In the genomic region with DNA sequence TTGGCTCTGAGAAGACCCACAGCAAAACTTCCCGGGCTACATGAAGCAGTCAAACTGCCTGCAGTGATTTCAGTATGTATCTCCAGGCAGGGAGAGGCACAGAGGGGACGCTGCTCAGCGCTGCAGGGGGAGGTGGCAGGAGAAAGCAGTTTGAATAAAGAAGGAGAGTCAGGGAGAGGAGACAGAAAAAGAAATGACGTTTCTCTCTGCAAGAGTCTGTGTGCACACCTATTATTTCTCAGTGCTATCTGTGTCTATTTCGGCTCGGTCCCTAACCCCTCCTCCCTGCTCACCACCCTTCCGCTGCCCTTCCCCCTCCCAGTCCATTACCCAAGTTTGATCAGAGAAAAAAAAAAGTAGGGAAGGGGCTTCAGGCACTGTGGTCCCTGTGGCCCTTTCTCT, we compare ENCODE assay signal across 7 mouse cellular contexts.
DNase-seq lines count a peak whose midpoint lies in the region; ATAC-seq and TF ChIP-seq lines count a peak whose summit lies in the region.

No protein-coding gene starts in this region.

- H3K4me1 ChIP-seq in E14TG2a.4 (replicated peaks; ENCODE audit: low read depth, low read length) (peaks cover 24% of the 10 kb centered on the region), ES-E14 (ENCODE audit: control insufficient read depth in 2 of 2, insufficient read depth in 2 of 2, low read length in 2 of 2, poor library complexity in 1 of 2) (peaks cover 0 to 5% of the 10 kb centered on the region in 2 experiments; a peak in 2 of 4 replicates)
- peaks cover 35% of the 10 kb centered on the region for H3K4me1 ChIP-seq in embryonic facial prominence, embryonic 12.5 days
- H3K4me1 ChIP-seq in hindbrain, embryonic 13.5 days (replicated peaks), result peaks cover 37% of the 10 kb centered on the region
- peaks cover 14% of the 10 kb centered on the region for H3K4me1 ChIP-seq in liver, embryonic 15.5 days (replicated peaks)

- no peak for TF ChIP-seq CTCF in E14TG2a.4 (conservative IDR thresholded peaks at IDR 0.05; ENCODE audit: low read length)

- peak; percentile 49; the same call in 1 of the 2 replicates for ATAC-seq in embryonic facial prominence, embryonic 12.5 days (ENCODE audit: insufficient number of reproducible peaks, insufficient read depth, low FRiP score, low TSS enrichment)
- ATAC-seq in hindbrain, embryonic 13.5 days (ENCODE audit: low FRiP score), result peak; percentile 78
- ATAC-seq in liver, embryonic 15.5 days (ENCODE audit: insufficient read depth), result no peak

- in situ Hi-C loops in ES-E14 (cut with MboI; ENCODE audit: low sequenced_read_pairs in 2 of 2, unreplicated experiment in 2 of 2), result no loop called here

- H3K9me3 ChIP-seq in E14TG2a.4 (ENCODE audit: low read length), result no peaks in the 10 kb centered on the region
- no peaks in the 10 kb centered on the region for H3K9me3 ChIP-seq in ES-E14 (ENCODE audit: control insufficient read depth, insufficient read depth, low read depth, low read length)
- no peaks in the 10 kb centered on the region for H3K9me3 ChIP-seq in embryonic facial prominence, embryonic 12.5 days
- H3K9me3 ChIP-seq in hindbrain, embryonic 13.5 days, result no peaks in the 10 kb centered on the region
- H3K9me3 ChIP-seq in liver, embryonic 15.5 days (replicated peaks), result no peaks in the 10 kb centered on the region

- H3K4me3 ChIP-seq in E14TG2a.4 (replicated peaks; ENCODE audit: low read length) (0 out of 2 replicates have a peak overlapping the region, but pooled peaks have one; percentile 20), ES-E14 (ENCODE audit: insufficient read depth in 1 of 2, low read depth in 1 of 2, low read length in 2 of 2, poor library complexity in 1 of 2, severe bottlenecking in 1 of 2) (no peak overlapping the region; a peak in 1 of 4 replicates)
- H3K4me3 ChIP-seq in embryonic facial prominence, embryonic 12.5 days, result peak overlapping the region; percentile 29
- peak overlapping the region; percentile 36 for H3K4me3 ChIP-seq in hindbrain, embryonic 13.5 days
- peak overlapping the region; percentile 39 for H3K4me3 ChIP-seq in liver, embryonic 15.5 days (replicated peaks)

- H3K4me2 ChIP-seq in embryonic facial prominence, embryonic 12.5 days (replicated peaks), result peak overlapping the region; percentile 54
- H3K4me2 ChIP-seq in hindbrain, embryonic 13.5 days, result peak overlapping the region; percentile 59
- peak overlapping the region; percentile 50 for H3K4me2 ChIP-seq in liver, embryonic 15.5 days

- H3K27me3 ChIP-seq in E14TG2a.4 (ENCODE audit: insufficient read depth, low read length), result no peaks in the 10 kb centered on the region
- no peaks in the 10 kb centered on the region for H3K27me3 ChIP-seq in embryonic facial prominence, embryonic 12.5 days
- H3K27me3 ChIP-seq in hindbrain, embryonic 13.5 days, result no peaks in the 10 kb centered on the region
- H3K27me3 ChIP-seq in liver, embryonic 15.5 days, result no peaks in the 10 kb centered on the region

- 3% methylated on average over 7 of the region's 7 CpGs for WGBS in embryonic facial prominence, embryonic 12.5 days
- 5% methylated on average over 7 of the region's 7 CpGs for WGBS in hindbrain, embryonic 13.5 days
- 1% methylated on average over 7 of the region's 7 CpGs for WGBS in liver, embryonic 15.5 days (ENCODE audit: insufficient replicate concordance)

- H3K36me3 ChIP-seq in E14TG2a.4 (ENCODE audit: insufficient read depth, low read length) (no peaks in the 10 kb centered on the region), ES-E14 (ENCODE audit: control insufficient read depth, insufficient read depth, low read length, poor library complexity, severe bottlenecking) (no peaks in the 10 kb centered on the region)
- H3K36me3 ChIP-seq in embryonic facial prominence, embryonic 12.5 days, result no peaks in the 10 kb centered on the region
- no peaks in the 10 kb centered on the region for H3K36me3 ChIP-seq in hindbrain, embryonic 13.5 days
- no peaks in the 10 kb centered on the region for H3K36me3 ChIP-seq in liver, embryonic 15.5 days (replicated peaks)

- no peak overlapping the region for H3K9ac ChIP-seq in ES-E14 (ENCODE audit: insufficient read depth, low read depth, low read length, poor library complexity, severe bottlenecking)
- H3K9ac ChIP-seq in embryonic facial prominence, embryonic 12.5 days, result no peak overlapping the region
- peak overlapping the region; percentile 66 for H3K9ac ChIP-seq in hindbrain, embryonic 13.5 days
- H3K9ac ChIP-seq in liver, embryonic 15.5 days, result no peak overlapping the region

- no peak overlapping the region for H3K27ac ChIP-seq in ES-E14 (ENCODE audit: insufficient read depth, low read depth, low read length, poor library complexity, severe bottlenecking)
- H3K27ac ChIP-seq in embryonic facial prominence, embryonic 12.5 days, result peak overlapping the region; percentile 26; the same call in 1 of the 2 replicates
- H3K27ac ChIP-seq in hindbrain, embryonic 13.5 days, result peak overlapping the region; percentile 91
- H3K27ac ChIP-seq in liver, embryonic 15.5 days (replicated peaks), result no peak overlapping the region

- no peak for DNase-seq in ES-E14 (ENCODE audit: low read depth, low spot score)
- DNase-seq in right cerebral cortex, postnatal 14 days, result peak; percentile 24
- DNase-seq in gastrocnemius, postnatal 25 days, result no peak

TF ChIP-seq in ES-E14, 5 proteins besides CTCF, POLR2A, EP300 and RAD21:
- TF ChIP-seq ZNF384 (IDR thresholded peaks at IDR 0.05; ENCODE audit: low read depth, low read length) (0 out of 2 replicates have a peak, but pooled peaks have one; percentile 34), MAFK (IDR thresholded peaks at IDR 0.05; ENCODE audit: insufficient read depth, low read depth, low read length) (no peak)

Comparison
In these comparisons a context has a peak if more than half of its experiments do, and no peak if none do; other contexts are left out.
1. H3K4me3 ChIP-seq: peak in E14TG2a.4 (single experiment), embryonic facial prominence, embryonic 12.5 days (single experiment), hindbrain, embryonic 13.5 days (single experiment) and liver, embryonic 15.5 days (single experiment); none in ES-E14 (0 of 2).
2. H3K27ac ChIP-seq: peak in embryonic facial prominence, embryonic 12.5 days (single experiment) and hindbrain, embryonic 13.5 days (single experiment); none in ES-E14 (single experiment) and liver, embryonic 15.5 days (single experiment).
3. Peak in every context shown above with its lines, with median percentiles within 50 percentile points of each other: H3K4me2 ChIP-seq.